Mouse (Mus musculus) liver, embryonic 14.5 days (tissue): ENCODE measurements around the gene Ciita.

ENCODE experiments used
- CTCF ChIP-seq: IDR thresholded peaks from 2 replicates; pipeline ENCODE4 v1.5.1; 2016; ENCODE audit warnings: antibody characterized with exemption, low read depth, control low read depth
- EP300 ChIP-seq: IDR thresholded peaks from 2 replicates; pipeline ENCODE4 v1.6.1; 2016; ENCODE audit warnings: antibody characterized with exemption, low read depth

DNA sequence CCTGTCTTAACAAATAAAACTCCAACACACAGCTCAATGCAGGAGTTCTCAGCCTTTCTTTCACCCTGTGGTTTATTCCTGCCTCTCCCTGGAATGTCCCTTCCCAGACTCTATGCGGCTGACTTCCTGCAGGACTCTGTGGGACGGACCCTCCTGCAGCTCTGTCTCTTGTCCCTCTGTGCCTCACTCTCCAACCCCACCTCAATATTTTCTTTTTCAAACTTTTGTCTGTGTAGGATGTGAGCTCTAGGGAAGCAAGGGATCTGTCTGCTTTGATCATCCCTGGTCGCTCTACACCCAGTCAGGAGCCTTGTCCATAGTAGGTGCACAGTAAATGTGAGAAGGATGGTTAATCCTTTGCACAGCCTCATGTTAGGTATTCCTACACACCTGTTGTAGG is 48.5 kb downstream of the Ciita start:
- TF ChIP-seq CTCF (no peak), EP300 (no peak)
